Mouse (Mus musculus) limb, embryonic 11.5 days (tissue): ENCODE measurements at regions not wholly inside any gene's neighbourhood (a gene's known extent, or its start where the extent isn't known, plus 50 kb on each side); places are given as distances from the start of the nearest gene placed in this dataset.

Experiments
- ATAC-seq: fragments of 200-750 bp; cut with Nextera tagmentation; 2 replicates; pipeline ENCODE4 v1.8.0; 2017; ENCODE audit warnings: low read depth; ENCODE audit not compliant: insufficient number of reproducible peaks, low FRiP score, low TSS enrichment
- DNase-seq: peaks from one replicate; pipeline ENCODE4 v3.0.0-alpha.2; 2015; ENCODE audit warnings: low spot score
- H3K27ac ChIP-seq: fragments of 300-500 bp; sonication (generic); replicated peaks from 2 replicates; pipeline ENCODE4 v1.5.1; 2014; ENCODE audit warnings: low read depth, mild to moderate bottlenecking, low read length
- H3K27me3 ChIP-seq: fragments of 300-500 bp; sonication (generic); 2 replicates; pipeline ENCODE4 v1.6.1; 2014; ENCODE audit warnings: mild to moderate bottlenecking, low read length, mixed read lengths; ENCODE audit not compliant: control insufficient read depth, insufficient read depth
- H3K36me3 ChIP-seq: fragments of 300-500 bp; sonication (generic); 2 replicates; pipeline ENCODE4 v1.6.1; 2014; ENCODE audit warnings: mild to moderate bottlenecking, low read length, moderate library complexity, mixed read lengths; ENCODE audit not compliant: control insufficient read depth, insufficient read depth
- H3K4me1 ChIP-seq: fragments of 300-500 bp; sonication (generic); 2 replicates; pipeline ENCODE4 v1.6.1; 2014; ENCODE audit warnings: low read length, mixed read lengths; ENCODE audit not compliant: control insufficient read depth, insufficient read depth
- H3K4me2 ChIP-seq: fragments of 300-500 bp; sonication (generic); 2 replicates; pipeline ENCODE4 v1.6.1; 2014; ENCODE audit warnings: low read depth, mild to moderate bottlenecking, moderate library complexity; ENCODE audit not compliant: severe bottlenecking
- H3K4me3 ChIP-seq: fragments of 300-500 bp; sonication (generic); 2 replicates; pipeline ENCODE4 v1.5.1; 2014; ENCODE audit warnings: low read depth, low read length
- H3K9ac ChIP-seq: fragments of 300-500 bp; sonication (generic); 2 replicates; pipeline ENCODE4 v1.6.1; 2014; ENCODE audit warnings: mild to moderate bottlenecking, low read length
- H3K9me3 ChIP-seq: fragments of 300-500 bp; sonication (generic); 2 replicates; pipeline ENCODE4 v1.6.1; 2016; ENCODE audit warnings: low read length; ENCODE audit not compliant: control insufficient read depth
- WGBS: fragments of 180-500 bp; shearing (Covaris S2); extraction: QIAGEN DNeasy Blood & Tissue Kit; methylation state at CpG from one replicate; pipeline ENCODE4 v1.1.7; 2014; 5-methylcytosine and 5-hydroxymethylcytosine counted together

- no peak overlapping the region for H3K9ac ChIP-seq
- no peaks in the 10 kb centered on the region for H3K36me3 ChIP-seq
- H3K27me3 ChIP-seq: no peaks in the 10 kb centered on the region
- ATAC-seq (no peak), DNase-seq (no peak)
- no peak overlapping the region for H3K27ac ChIP-seq
- no peak overlapping the region for H3K4me3 ChIP-seq
- 71% methylated on average over 6 of the region's 6 CpGs for WGBS
- peaks cover 6% of the 10 kb centered on the region; the same call in 1 of the 2 replicates for H3K4me1 ChIP-seq
- no peak overlapping the region for H3K4me2 ChIP-seq
- H3K9me3 ChIP-seq: no peaks in the 10 kb centered on the region
Measured at GRCm38 (mm10) chr3:100773237-100773636, 52.0 kb upstream of the Vtcn1 start.

GRCm38 (mm10) chr3:100771363-100771762 is 53.9 kb upstream of the Vtcn1 start:
- Histone ChIP-seq H3K4me3 (no peak overlapping the region), H3K4me1 (peaks cover 6% of the 10 kb centered on the region; the same call in 1 of the 2 replicates), H3K4me2 (no peak overlapping the region), H3K27me3 (no peaks in the 10 kb centered on the region), H3K9ac (no peak overlapping the region), H3K9me3 (no peaks in the 10 kb centered on the region), H3K36me3 (no peaks in the 10 kb centered on the region), H3K27ac (no peak overlapping the region)
- 73% methylated on average over 4 of the region's 4 CpGs for WGBS
- DNase-seq (peak; percentile 36), ATAC-seq (no peak)

- H3K27me3 ChIP-seq: no peaks in the 10 kb centered on the region
- ATAC-seq (no peak), DNase-seq (no peak)
- no peak overlapping the region for H3K4me3 ChIP-seq
- no peak overlapping the region for H3K4me2 ChIP-seq
- H3K4me1 ChIP-seq: peaks cover 6% of the 10 kb centered on the region; the same call in 1 of the 2 replicates
- WGBS: 71% methylated on average over 3 of the region's 3 CpGs
- no peak overlapping the region for H3K27ac ChIP-seq
- H3K36me3 ChIP-seq: no peaks in the 10 kb centered on the region
- H3K9ac ChIP-seq: no peak overlapping the region
- no peaks in the 10 kb centered on the region for H3K9me3 ChIP-seq
Measured at GRCm38 (mm10) chr3:100770841-100771240, 54.4 kb upstream of the Vtcn1 start.

- H3K9ac ChIP-seq: no peak overlapping the region
- no peak overlapping the region for H3K4me2 ChIP-seq
- 82% methylated on average over 4 of the region's 4 CpGs for WGBS
- no peaks in the 10 kb centered on the region for H3K27me3 ChIP-seq
- H3K36me3 ChIP-seq: no peaks in the 10 kb centered on the region
- no peak overlapping the region for H3K27ac ChIP-seq
- no peaks in the 10 kb centered on the region for H3K9me3 ChIP-seq
- H3K4me1 ChIP-seq: peaks cover 6% of the 10 kb centered on the region; the same call in 1 of the 2 replicates
- DNase-seq: no peak
- H3K4me3 ChIP-seq: no peak overlapping the region
- ATAC-seq: no peak
Measured at GRCm38 (mm10) chr3:100769146-100769545, 56.1 kb upstream of the Vtcn1 start.

GRCm38 (mm10) chr3:100768170-100768624 is 57.1 kb upstream of the Vtcn1 start:
- WGBS: 43% methylated on average over 15 of the region's 15 CpGs

GRCm38 (mm10) chr3:100765323-100765722 is 59.9 kb upstream of the Vtcn1 start:
- ATAC-seq (no peak), DNase-seq (no peak)
- no peaks in the 10 kb centered on the region for H3K9me3 ChIP-seq
- H3K9ac ChIP-seq: no peak overlapping the region
- WGBS: 78% methylated on average over 7 of the region's 7 CpGs
- H3K4me1 ChIP-seq: no peaks in the 10 kb centered on the region
- no peaks in the 10 kb centered on the region for H3K36me3 ChIP-seq
- H3K4me3 ChIP-seq: no peak overlapping the region
- no peaks in the 10 kb centered on the region for H3K27me3 ChIP-seq
- no peak overlapping the region for H3K4me2 ChIP-seq
- H3K27ac ChIP-seq: no peak overlapping the region

More at GRCm38 (mm10) chr3:100768170-100768624, 57.1 kb upstream of the Vtcn1 start:
- H3K4me3 ChIP-seq: no peak overlapping the region
- 0 out of 2 replicates have a peak overlapping the region, but pooled peaks have one; percentile 13 for H3K9ac ChIP-seq
- 0 out of 2 replicates have a peak overlapping the region, but pooled peaks have one; percentile 26 for H3K27ac ChIP-seq
- H3K36me3 ChIP-seq: no peaks in the 10 kb centered on the region
- peaks cover 6% of the 10 kb centered on the region; the same call in 1 of the 2 replicates for H3K4me1 ChIP-seq
- DNase-seq: peak; percentile 51
- ATAC-seq: no peak
- no peak overlapping the region for H3K4me2 ChIP-seq
- H3K9me3 ChIP-seq: no peaks in the 10 kb centered on the region
- no peaks in the 10 kb centered on the region for H3K27me3 ChIP-seq

- Histone ChIP-seq H3K27ac (no peak overlapping the region), H3K9me3 (no peaks in the 10 kb centered on the region), H3K27me3 (no peaks in the 10 kb centered on the region), H3K4me2 (no peak overlapping the region), H3K9ac (no peak overlapping the region), H3K4me1 (no peaks in the 10 kb centered on the region), H3K4me3 (no peak overlapping the region), H3K36me3 (no peaks in the 10 kb centered on the region)
- ATAC-seq (no peak), DNase-seq (no peak)
Measured at GRCm38 (mm10) chr3:100762895-100763294, 62.4 kb upstream of the Vtcn1 start.

- no peaks in the 10 kb centered on the region for H3K36me3 ChIP-seq
- no peaks in the 10 kb centered on the region for H3K27me3 ChIP-seq
- H3K4me1 ChIP-seq: no peaks in the 10 kb centered on the region
- H3K4me3 ChIP-seq: no peak overlapping the region
- WGBS: 84% methylated on average over 3 of the region's 3 CpGs
- H3K9me3 ChIP-seq: no peaks in the 10 kb centered on the region
- ATAC-seq (no peak), DNase-seq (no peak)
- H3K9ac ChIP-seq: no peak overlapping the region
- no peak overlapping the region for H3K27ac ChIP-seq
- no peak overlapping the region for H3K4me2 ChIP-seq
Measured at GRCm38 (mm10) chr3:100759091-100759941, 65.9 kb upstream of the Vtcn1 start.
